Mouse (Mus musculus) ES-E14 (cell line): ENCODE data around the gene Golga2.

Source experiments
- CHD2 ChIP-seq: IDR thresholded peaks from 2 replicates; pipeline ENCODE4 v1.6.1; 2014; ENCODE audit warnings: mild to moderate bottlenecking, low read depth, low read length, inconsistent platforms
- HCFC1 ChIP-seq: IDR thresholded peaks from 2 replicates; pipeline ENCODE4 v1.6.1; 2012; ENCODE audit warnings: low read length, inconsistent platforms, borderline replicate concordance; ENCODE audit not compliant: insufficient read depth
- MAFK ChIP-seq: IDR thresholded peaks from 2 replicates; pipeline ENCODE4 v1.6.1; 2014; ENCODE audit warnings: mild to moderate bottlenecking, low read depth, low read length, inconsistent platforms; ENCODE audit not compliant: insufficient read depth
- ZC3H11A ChIP-seq: IDR thresholded peaks from 2 replicates; pipeline ENCODE4 v1.6.1; 2012; ENCODE audit warnings: low read depth, mild to moderate bottlenecking, inconsistent platforms, low read length, borderline replicate concordance
- ZNF384 ChIP-seq: IDR thresholded peaks from 2 replicates; pipeline ENCODE4 v1.6.1; 2012; ENCODE audit warnings: low read depth, low read length, inconsistent platforms

DNA sequence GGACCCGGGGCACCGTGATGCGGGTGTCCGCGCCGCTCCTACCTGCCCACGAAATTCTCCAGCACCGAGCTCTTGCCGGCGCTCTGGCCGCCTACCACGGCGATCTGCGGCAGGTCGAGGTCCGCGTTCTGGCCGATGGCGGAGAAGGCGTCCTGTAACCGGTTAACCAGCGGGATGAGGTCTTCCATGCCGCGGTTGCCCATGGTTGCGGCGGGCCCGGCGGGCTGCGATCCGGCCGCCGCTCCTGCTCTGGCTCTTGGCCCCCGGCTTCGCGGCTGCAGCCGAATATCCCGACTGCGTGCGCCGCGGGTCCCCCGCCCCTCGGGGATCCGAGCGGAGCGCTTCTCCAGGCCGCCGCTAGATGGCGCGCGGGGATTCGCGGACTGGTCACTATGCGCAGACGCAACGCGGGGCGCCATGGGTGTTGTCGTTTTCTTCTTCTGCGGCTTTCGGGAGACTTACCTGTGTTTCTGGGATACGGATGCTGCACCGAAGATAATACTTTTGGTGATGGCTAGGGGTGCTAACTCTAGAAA lies 65.9 kb downstream of the Golga2 start, which contains the start of gene Dnm1:
- TF ChIP-seq HCFC1 (peak; percentile 86), ZNF384 (no peak), MAFK (no peak), ZC3H11A (no peak), CHD2 (no peak)
